Mouse (Mus musculus): ENCODE data around the gene Tpp2. TPM values are rescaled to one million over a fixed set of nuclear protein-coding genes. Genes with fewer than 3 reads are reported as not detected.
"Not testable (repeated sequence)": the region's sequence is repeated elsewhere in the genome, so short reads cannot be mapped to it uniquely, and the experiment has no call there.

The Tpp2 gene
- total and polyA plus RNA-seq, 3 experiments, result 41.1 to 47.4 TPM; not detected in 1

DNA sequence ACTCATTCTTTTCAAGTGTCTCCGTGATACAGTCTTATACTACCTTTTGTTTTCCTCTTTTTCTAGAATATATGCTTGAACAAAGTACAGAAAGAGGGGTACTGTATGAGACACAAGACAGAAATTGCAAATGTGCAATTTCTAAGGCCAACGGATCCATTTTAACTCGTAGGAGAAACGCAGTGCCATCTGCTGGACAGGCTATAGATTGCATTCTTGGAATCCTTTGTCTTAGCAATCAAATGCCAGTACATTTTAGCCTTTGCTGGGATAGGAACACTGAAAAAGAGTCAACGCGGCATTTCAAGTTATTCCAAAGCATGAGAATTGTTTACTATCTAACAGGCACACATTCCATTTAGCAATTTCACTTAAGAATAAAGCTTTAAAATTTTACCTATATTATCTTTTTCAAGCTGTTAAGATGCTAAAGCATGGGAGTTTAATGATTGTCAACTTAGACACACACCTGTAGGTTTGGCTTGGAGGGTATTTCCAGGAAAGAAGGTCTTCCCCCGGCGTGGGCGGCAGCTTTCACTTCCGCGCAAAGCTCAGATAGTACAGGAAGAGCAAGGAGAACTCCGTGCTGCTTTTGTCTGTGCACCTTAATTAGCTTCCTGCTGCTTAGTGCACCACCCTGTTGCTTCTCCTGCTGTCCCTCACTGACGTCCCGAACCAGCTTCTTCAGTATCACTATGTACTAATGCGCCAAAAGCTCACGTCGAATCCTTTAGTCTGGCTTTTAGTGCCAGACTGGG, 108.5 kb downstream of the Tpp2 start:
- peak overlapping the region; percentile 65 for H3K9ac ChIP-seq (ENCODE audit: control insufficient read depth, low read depth, low read length, poor library complexity, severe bottlenecking)
- peak overlapping the region; percentile 53 to 91 for H3K4me3 ChIP-seq (ENCODE audit: control insufficient read depth in 1 of 2, insufficient read depth in 1 of 2, low read depth in 2 of 2, low read length in 2 of 2)
- no peaks in the 10 kb centered on the region for H3K9me3 ChIP-seq (replicated peaks; ENCODE audit: insufficient read depth, low read length)
- peak; percentile 83 for DNase-seq (ENCODE audit: low read depth, low spot score)
- H3K36me3 ChIP-seq (ENCODE audit: control insufficient read depth in 1 of 2, insufficient read depth in 2 of 2, low read length in 2 of 2), result peaks cover 0 to 2% of the 10 kb centered on the region in 2 experiments; a peak in 1 of 4 replicates
- H3K4me1 ChIP-seq (ENCODE audit: control insufficient read depth in 1 of 2, insufficient read depth in 2 of 2, low read length in 2 of 2), result peaks cover 0 to 4% of the 10 kb centered on the region in 2 experiments; a peak in 1 of 4 replicates
- H3K27me3 ChIP-seq (ENCODE audit: control insufficient read depth in 1 of 2, insufficient read depth in 2 of 2, low read length in 2 of 2), result no peaks in the 10 kb centered on the region
- no peaks in the 10 kb centered on the region for H3K79me2 ChIP-seq (ENCODE audit: control insufficient read depth, insufficient read depth, low read length, poor library complexity)
- peak; percentile 34; the same call in 1 of the 2 replicates for TF ChIP-seq MAFK (IDR thresholded peaks at IDR 0.05; ENCODE audit: borderline replicate concordance, low read depth, low read length)
- TF ChIP-seq MYC (IDR thresholded peaks at IDR 0.05; ENCODE audit: low read depth, low read length), result peak; percentile 26; the same call in 1 of the 2 replicates
- peak; percentile 88 for TF ChIP-seq SMC3 (IDR thresholded peaks at IDR 0.05; ENCODE audit: low read depth, low read length)
- TF ChIP-seq ZC3H11A (IDR thresholded peaks at IDR 0.05; ENCODE audit: low read depth, low read length), result peak; percentile 66
- TF ChIP-seq CHD2 (IDR thresholded peaks at IDR 0.05; ENCODE audit: low read length), result no peak
- TF ChIP-seq POLR2AphosphoS5 (IDR thresholded peaks at IDR 0.05; ENCODE audit: borderline replicate concordance, low read depth, low read length), result no peak
- no peak for TF ChIP-seq ELF1 (IDR thresholded peaks at IDR 0.05; ENCODE audit: low read depth, low read length)
- TF ChIP-seq MXI1 (IDR thresholded peaks at IDR 0.05; ENCODE audit: low read depth, low read length), result 0 out of 2 replicates have a peak, but pooled peaks have one; percentile 17
- TF ChIP-seq POLR2AphosphoS2 (IDR thresholded peaks at IDR 0.05; ENCODE audit: low read length), result no peak
- 0 out of 2 replicates have a peak, but pooled peaks have one; percentile 32 for TF ChIP-seq SIN3A (IDR thresholded peaks at IDR 0.05; ENCODE audit: low read length)
- TF ChIP-seq ZNF384 (IDR thresholded peaks at IDR 0.05; ENCODE audit: low read depth, low read length), result 0 out of 2 replicates have a peak, but pooled peaks have one; percentile 17
- peak; percentile 28; the same call in 1 of the 2 replicates for TF ChIP-seq MAX (IDR thresholded peaks at IDR 0.05; ENCODE audit: low read length)
- peak; percentile 81 for TF ChIP-seq RAD21 (IDR thresholded peaks at IDR 0.05; ENCODE audit: low read depth, low read length)
- 0 out of 2 replicates have a peak, but pooled peaks have one; percentile 6 for TF ChIP-seq TCF12 (IDR thresholded peaks at IDR 0.05; ENCODE audit: low read depth, low read length)
- TF ChIP-seq CTCF (IDR thresholded peaks at IDR 0.05 in 2 of 3, conservative IDR thresholded peaks at IDR 0.05 in 1 of 3; ENCODE audit: control insufficient read depth in 1 of 3, insufficient read depth in 1 of 3, low read depth in 2 of 3, low read length in 3 of 3, poor library complexity in 1 of 3, severe bottlenecking in 1 of 3), result peak; percentile 52 to 89 (median 84)
- TF ChIP-seq HCFC1 (IDR thresholded peaks at IDR 0.05; ENCODE audit: low read depth, low read length), result peak; percentile 43; the same call in 1 of the 2 replicates
- TF ChIP-seq JUND (IDR thresholded peaks at IDR 0.05; ENCODE audit: low read depth, low read length), result 0 out of 2 replicates have a peak, but pooled peaks have one; percentile 38
- peak in 1 of 2 experiments; percentile 44; a peak in 1 of 4 replicates for TF ChIP-seq POLR2A (IDR thresholded peaks at IDR 0.05; ENCODE audit: control insufficient read depth in 1 of 2, insufficient read depth in 1 of 2, low read depth in 1 of 2, low read length in 2 of 2, poor library complexity in 1 of 2)
- peak; percentile 53; the same call in 1 of the 2 replicates for TF ChIP-seq TBP (IDR thresholded peaks at IDR 0.05; ENCODE audit: low read depth, low read length)
- no peak overlapping the region for H3K27ac ChIP-seq (ENCODE audit: control insufficient read depth, low read depth, low read length)

DNA sequence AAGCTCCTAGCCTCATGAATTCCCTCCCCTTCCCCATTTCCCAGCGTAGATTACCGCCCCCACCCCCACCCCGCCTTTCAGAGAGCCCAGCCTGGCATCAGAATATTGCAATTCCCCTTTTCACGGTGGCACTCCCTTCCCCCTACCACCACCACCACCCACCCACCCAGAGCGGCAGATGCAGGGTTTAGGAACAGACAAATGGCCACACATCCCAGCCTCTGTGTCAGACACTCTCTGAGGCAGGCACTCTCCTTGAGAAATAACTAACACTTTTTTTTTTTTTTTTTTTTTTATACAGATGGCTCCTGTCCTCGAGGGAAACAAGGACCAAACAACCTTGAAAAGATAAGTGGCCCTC, 109.1 kb downstream of the Tpp2 start:
- H3K27me3 ChIP-seq (ENCODE audit: control insufficient read depth in 1 of 2, insufficient read depth in 2 of 2, low read length in 2 of 2), result no peaks in the 10 kb centered on the region
- peaks cover 0 to 4% of the 10 kb centered on the region in 2 experiments; a peak in 1 of 4 replicates for H3K4me1 ChIP-seq (ENCODE audit: control insufficient read depth in 1 of 2, insufficient read depth in 2 of 2, low read length in 2 of 2)
- H3K36me3 ChIP-seq (ENCODE audit: control insufficient read depth in 1 of 2, insufficient read depth in 2 of 2, low read length in 2 of 2), result peaks cover 0 to 2% of the 10 kb centered on the region in 2 experiments; a peak in 1 of 4 replicates
- no peak overlapping the region for H3K27ac ChIP-seq (ENCODE audit: control insufficient read depth, low read depth, low read length)
- H3K9ac ChIP-seq (ENCODE audit: control insufficient read depth, low read depth, low read length, poor library complexity, severe bottlenecking), result peak overlapping the region; percentile 65
- no peaks in the 10 kb centered on the region for H3K79me2 ChIP-seq (ENCODE audit: control insufficient read depth, insufficient read depth, low read length, poor library complexity)
- DNase-seq (ENCODE audit: low read depth, low spot score), result no peak
- peak overlapping the region; percentile 53 to 91 for H3K4me3 ChIP-seq (ENCODE audit: control insufficient read depth in 1 of 2, insufficient read depth in 1 of 2, low read depth in 2 of 2, low read length in 2 of 2)
- 0 out of 2 replicates have a peak, but pooled peaks have one; percentile 0 for TF ChIP-seq TCF12 (IDR thresholded peaks at IDR 0.05; ENCODE audit: low read depth, low read length)
- TF ChIP-seq ZNF384 (IDR thresholded peaks at IDR 0.05; ENCODE audit: low read depth, low read length), result peak; percentile 61
- TF ChIP-seq ZKSCAN1 (IDR thresholded peaks at IDR 0.05; ENCODE audit: low read depth, low read length), result no peak
- no peak for TF ChIP-seq GABPA (IDR thresholded peaks at IDR 0.05; ENCODE audit: low read depth, low read length)
- no peak for TF ChIP-seq MAFK (IDR thresholded peaks at IDR 0.05; ENCODE audit: borderline replicate concordance, low read depth, low read length)
- H3K9me3 ChIP-seq (replicated peaks; ENCODE audit: insufficient read depth, low read length), result no peaks in the 10 kb centered on the region

DNA sequence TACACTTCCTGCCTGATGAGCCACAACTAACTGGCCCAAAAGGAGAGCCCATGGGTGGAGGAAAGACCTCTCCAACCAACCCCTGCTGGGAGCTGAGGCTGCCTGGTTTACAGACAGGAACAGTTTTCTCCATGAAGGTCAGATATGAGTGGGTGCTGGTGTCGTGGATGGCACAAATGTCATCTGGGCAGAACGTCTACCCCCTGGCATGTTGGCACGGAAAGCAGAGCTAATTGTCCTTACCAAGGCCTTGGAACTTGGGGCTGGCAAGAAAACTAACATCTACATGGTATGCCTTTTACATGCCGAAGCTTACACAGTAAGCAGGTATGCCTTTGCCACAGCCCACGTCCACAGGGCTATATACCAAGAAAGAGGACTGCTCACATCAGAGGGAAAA, 112.2 kb downstream of the Tpp2 start:
- not testable (repeated sequence) for H3K9ac ChIP-seq (ENCODE audit: control insufficient read depth, low read depth, low read length, poor library complexity, severe bottlenecking); H3K27ac ChIP-seq (ENCODE audit: control insufficient read depth, low read depth, low read length); H3K27me3 ChIP-seq (ENCODE audit: control insufficient read depth in 1 of 2, insufficient read depth in 2 of 2, low read length in 2 of 2); H3K9me3 ChIP-seq (replicated peaks; ENCODE audit: insufficient read depth, low read length); DNase-seq (ENCODE audit: low read depth, low spot score); H3K4me1 ChIP-seq (ENCODE audit: control insufficient read depth in 1 of 2, insufficient read depth in 2 of 2, low read length in 2 of 2); H3K79me2 ChIP-seq (ENCODE audit: control insufficient read depth, insufficient read depth, low read length, poor library complexity); H3K4me3 ChIP-seq (ENCODE audit: control insufficient read depth in 1 of 2, insufficient read depth in 1 of 2, low read depth in 2 of 2, low read length in 2 of 2); H3K36me3 ChIP-seq (ENCODE audit: control insufficient read depth in 1 of 2, insufficient read depth in 2 of 2, low read length in 2 of 2)

Data from MEL (cell line).